8 mouse cellular contexts compared by ENCODE assay signal in genomic region chr6:117840686-117841510, GRCm38 (mm10). TPM values are rescaled to one million over a fixed set of nuclear protein-coding genes. Genes with fewer than 3 reads are reported as not detected.
DNase-seq lines count a peak whose midpoint lies in the region; ATAC-seq and TF ChIP-seq lines count a peak whose summit lies in the region.

Gene Zfp637 (plus strand): TSS chr6:117841180.

- under 1% methylated on average over 66 of the region's 66 CpGs for WGBS in forebrain, embryonic 16.5 days
- under 1% methylated on average over 66 of the region's 66 CpGs for WGBS in lung, embryonic 14.5 days

- in situ Hi-C loops in ES-E14 (cut with MboI; ENCODE audit: low sequenced_read_pairs in 2 of 2, unreplicated experiment in 2 of 2), result loop anchor here in 1 of 2 experiments (25.0 kb wide), 1 partner anchor 179 kb away; no protein-coding TSS in a partner anchor

- no peaks in the 10 kb centered on the region for H3K9me3 ChIP-seq in ES-E14 (ENCODE audit: control insufficient read depth, insufficient read depth, low read depth, low read length)
- no peaks in the 10 kb centered on the region for H3K9me3 ChIP-seq in forebrain, embryonic 16.5 days (ENCODE audit: control insufficient read depth, low read length)
- no peaks in the 10 kb centered on the region for H3K9me3 ChIP-seq in lung, embryonic 14.5 days (ENCODE audit: low read depth, low read length)

- peak within 1 kb of the TSS; percentile 82 to 88 for H3K4me3 ChIP-seq in ES-E14 (ENCODE audit: insufficient read depth in 1 of 2, low read depth in 1 of 2, low read length in 2 of 2, poor library complexity in 1 of 2, severe bottlenecking in 1 of 2)
- peak within 1 kb of the TSS; percentile 95 for H3K4me3 ChIP-seq in forebrain, embryonic 16.5 days (replicated peaks; ENCODE audit: low read length)
- H3K4me3 ChIP-seq in layer of hippocampus, adult 2 months, result peak within 1 kb of the TSS; percentile 89
- H3K4me3 ChIP-seq in lung, embryonic 14.5 days (ENCODE audit: low read depth, low read length), result peak within 1 kb of the TSS; percentile 87

- H3K4me2 ChIP-seq in forebrain, embryonic 16.5 days (ENCODE audit: low read length), result peak within 1 kb of the TSS; percentile 71
- peak within 1 kb of the TSS; percentile 78 for H3K4me2 ChIP-seq in lung, embryonic 14.5 days

- peak; percentile 73 for TF ChIP-seq CTCF in layer of hippocampus, adult 2 months (conservative IDR thresholded peaks at IDR 0.05)
- peak; percentile 53 for TF ChIP-seq CTCF in lung, embryonic 14.5 days (IDR thresholded peaks at IDR 0.05; ENCODE audit: low read depth)

- intact Hi-C loops in heart, postnatal 36 days (cut with DNase I), result loop anchor here (2.0 to 10.0 kb wide), 3 partner anchors 38 to 254 kb away; no protein-coding TSS in a partner anchor

- H3K27ac ChIP-seq in ES-E14 (ENCODE audit: insufficient read depth, low read depth, low read length, poor library complexity, severe bottlenecking), result no peak within 1 kb of the TSS
- peak within 1 kb of the TSS; percentile 96 for H3K27ac ChIP-seq in forebrain, embryonic 16.5 days (ENCODE audit: low read length)
- peak within 1 kb of the TSS; percentile 98 for H3K27ac ChIP-seq in layer of hippocampus, adult 2 months
- H3K27ac ChIP-seq in lung, embryonic 14.5 days (ENCODE audit: low read depth), result peak within 1 kb of the TSS; percentile 95

- H3K9ac ChIP-seq in ES-E14 (ENCODE audit: insufficient read depth, low read depth, low read length, poor library complexity, severe bottlenecking), result peak within 1 kb of the TSS; percentile 87
- H3K9ac ChIP-seq in forebrain, embryonic 16.5 days (replicated peaks; ENCODE audit: low read depth, low read length), result peak within 1 kb of the TSS; percentile 100
- H3K9ac ChIP-seq in lung, embryonic 14.5 days, result peak within 1 kb of the TSS; percentile 98

- ATAC-seq in forebrain, embryonic 16.5 days, result peak; percentile 99
- peak; percentile 96 for ATAC-seq in lung, embryonic 14.5 days (ENCODE audit: insufficient read depth)

- no peaks in the 10 kb centered on the region for H3K27me3 ChIP-seq in forebrain, embryonic 16.5 days (replicated peaks; ENCODE audit: control insufficient read depth, insufficient read depth, low read length)
- H3K27me3 ChIP-seq in lung, embryonic 14.5 days (ENCODE audit: insufficient read depth, low read length), result no peaks in the 10 kb centered on the region

- H3K4me1 ChIP-seq in ES-E14 (ENCODE audit: control insufficient read depth in 2 of 2, insufficient read depth in 2 of 2, low read length in 2 of 2, poor library complexity in 1 of 2), result no peaks in the 10 kb centered on the region
- peaks cover 16% of the 10 kb centered on the region for H3K4me1 ChIP-seq in forebrain, embryonic 16.5 days (replicated peaks; ENCODE audit: control insufficient read depth, insufficient read depth, low read length)
- no peaks in the 10 kb centered on the region for H3K4me1 ChIP-seq in lung, embryonic 14.5 days (ENCODE audit: insufficient read depth)

- DNase-seq in ES-E14 (ENCODE audit: low read depth, low spot score), result peak; percentile 81
- peak; percentile 94 to 95 for DNase-seq in cerebellum, adult 18-20 months
- peak; percentile 90 to 94 for DNase-seq in heart, postnatal 36 days
- peak; percentile 94 to 95 for DNase-seq in layer of hippocampus, adult 2 months (ENCODE audit: low spot score in 2 of 2)
- peak; percentile 98 for DNase-seq in lung, embryonic 14.5 days
- peak; percentile 90 for DNase-seq in ovary, adult 18-20 months (ENCODE audit: low spot score)
- peak; percentile 92 for DNase-seq in thymus, postnatal 0 days (ENCODE audit: low spot score)

- H3K36me3 ChIP-seq in ES-E14 (ENCODE audit: control insufficient read depth, insufficient read depth, low read length, poor library complexity, severe bottlenecking), result peaks cover 7% of the 10 kb centered on the region; the same call in 1 of the 2 replicates
- H3K36me3 ChIP-seq in forebrain, embryonic 16.5 days (ENCODE audit: control insufficient read depth, insufficient read depth), result peaks cover 30% of the 10 kb centered on the region
- H3K36me3 ChIP-seq in lung, embryonic 14.5 days (ENCODE audit: insufficient read depth), result peaks cover 30% of the 10 kb centered on the region

TF ChIP-seq in ES-E14, 5 proteins besides CTCF, POLR2A, EP300 and RAD21:
- TF ChIP-seq CHD2 (IDR thresholded peaks at IDR 0.05; ENCODE audit: low read depth, low read length), result no peak
- no peak for TF ChIP-seq MAFK (IDR thresholded peaks at IDR 0.05; ENCODE audit: insufficient read depth, low read depth, low read length)
- peak; percentile 94 for TF ChIP-seq HCFC1 (IDR thresholded peaks at IDR 0.05; ENCODE audit: borderline replicate concordance, insufficient read depth, low read length)

RNA-seq across cellular contexts. Expression of gene Zfp637, which starts in this region (rescaled TPM):
- total RNA-seq in ES-E14 (2012; rRNA removed), result 7.8 and 14.3 TPM in 2 replicates
- 208 and 225 TPM in 2 replicates for polyA plus RNA-seq in forebrain, embryonic 16.5 days (2015; fragmentation: Nextera tagmentation; extraction: Ambion mirVana)
- 10 to 100 TPM; 30.8 to 35.9 TPM for total RNA-seq in heart, postnatal 36 days (2021)
- 10 to 100 TPM; 46.5 to 52.6 TPM for total RNA-seq in layer of hippocampus, adult 2 months (2021)
- polyA plus RNA-seq in lung, embryonic 14.5 days (2014; fragmentation: Nextera tagmentation; extraction: Ambion mirVana), result 151 and 160 TPM in 2 replicates
- 74.3 and 80.9 TPM in 2 replicates for polyA plus RNA-seq in thymus, postnatal 0 days (2015; fragmentation: Nextera tagmentation; extraction: Ambion mirVana)
